Comparison of ENCODE assay signal across 12 mouse cellular contexts in the genomic region with DNA sequence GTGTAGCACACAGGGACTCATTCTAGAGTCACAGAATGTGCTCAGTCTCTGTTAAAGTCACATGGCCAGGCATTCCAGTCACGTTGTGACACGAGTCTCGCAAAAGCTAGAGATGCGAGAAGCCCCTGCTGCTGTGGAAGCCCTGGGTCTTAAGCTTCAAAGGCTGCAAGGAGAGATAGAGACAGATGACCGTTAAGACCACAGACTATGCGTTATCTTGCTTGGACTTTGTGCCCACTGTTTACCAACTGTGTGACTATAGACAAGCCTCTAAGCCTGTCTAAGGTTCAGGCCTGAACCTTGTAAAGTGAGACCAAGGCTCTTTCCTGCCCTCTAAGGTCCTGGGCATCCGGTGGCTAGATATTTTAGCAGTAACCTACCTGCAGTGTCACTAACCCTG. TPM values are rescaled to one million over a fixed set of nuclear protein-coding genes. Genes with fewer than 3 reads are reported as not detected.
A peak's percentile ranks its signal among the peaks of the same experiment; 100 is the strongest.
DNase-seq lines count a peak whose midpoint lies in the region; ATAC-seq and TF ChIP-seq lines count a peak whose summit lies in the region.
"Had no signal": no experiment of that assay in that cellular context is flagged by ENCODE, and none has a peak within 500 bp of the region (broad histone marks: within the 10 kb centered on the region; RNA-seq: fewer than 3 reads in every experiment).

No protein-coding gene starts in this region.

- 0 out of 2 replicates have a peak overlapping the region, but pooled peaks have one; percentile 41 for H3K27ac ChIP-seq in heart, embryonic 11.5 days (ENCODE audit: low read depth, low read length)
- H3K27ac ChIP-seq in lung, postnatal 0 days (ENCODE audit: low read length), result peak overlapping the region; percentile 38; the same call in 1 of the 2 replicates
- H3K27ac ChIP-seq in liver, embryonic 14.5 days, result peak overlapping the region; percentile 18; the same call in 1 of the 2 replicates

- H3K4me3 ChIP-seq in heart, embryonic 11.5 days (ENCODE audit: low read depth, low read length), result no peak overlapping the region
- H3K4me3 ChIP-seq in lung, postnatal 0 days (ENCODE audit: low read depth, low read length), result no peak overlapping the region
- H3K4me3 ChIP-seq in liver, embryonic 14.5 days (ENCODE audit: insufficient read depth in 1 of 2, low read depth in 2 of 2, low read length in 2 of 2), result no peak overlapping the region
- H3K4me3 ChIP-seq: erythroblast, embryonic 14.5 days had no signal

- H3K4me2 ChIP-seq in heart, embryonic 11.5 days, result no peak overlapping the region
- no peak overlapping the region for H3K4me2 ChIP-seq in lung, postnatal 0 days (replicated peaks; ENCODE audit: low read depth, low read length)
- no peak overlapping the region for H3K4me2 ChIP-seq in liver, embryonic 14.5 days (ENCODE audit: low read depth)

- H3K9me3 ChIP-seq in heart, embryonic 11.5 days (replicated peaks; ENCODE audit: control insufficient read depth, low read length), result no peaks in the 10 kb centered on the region
- H3K9me3 ChIP-seq in lung, postnatal 0 days (ENCODE audit: low read length), result no peaks in the 10 kb centered on the region
- H3K9me3 ChIP-seq in liver, embryonic 14.5 days (ENCODE audit: control insufficient read depth, low read length), result no peaks in the 10 kb centered on the region

- DNase-seq in heart, postnatal 4 days, result no peak
- DNase-seq in lung, postnatal 0 days (ENCODE audit: low spot score), result no peak
- no peak for DNase-seq in lung, postnatal 25 days (ENCODE audit: low spot score)
- DNase-seq in liver, embryonic 14.5 days (ENCODE audit: low read depth in 3 of 3, low spot score in 3 of 3), result no peak
- no peak for DNase-seq in frontal cortex, adult 2 months (ENCODE audit: extremely low spot score in 1 of 2, low spot score in 1 of 2)
- DNase-seq in gastrocnemius, postnatal 14 days, result no peak
- DNase-seq: cerebellum, adult 9-10 months; embryo, embryonic 11 days; thymus, adult 2 months had no signal

- no peak for ATAC-seq in heart, embryonic 11.5 days (replicated peaks; ENCODE audit: insufficient number of reproducible peaks, low FRiP score, low TSS enrichment)
- ATAC-seq in lung, postnatal 0 days, result no peak
- peak; percentile 65 for ATAC-seq in liver, embryonic 14.5 days (ENCODE audit: insufficient read depth)
- ATAC-seq: activated CD4-positive, CD25-positive, alpha-beta regulatory T cell, adult 4 months had no signal

- H3K9ac ChIP-seq in heart, embryonic 11.5 days (ENCODE audit: low read depth, low read length), result no peak overlapping the region
- H3K9ac ChIP-seq in lung, postnatal 0 days (replicated peaks; ENCODE audit: low read depth), result no peak overlapping the region
- H3K9ac ChIP-seq in liver, embryonic 14.5 days (replicated peaks), result no peak overlapping the region

- peaks cover 53% of the 10 kb centered on the region for H3K4me1 ChIP-seq in heart, embryonic 11.5 days (ENCODE audit: control insufficient read depth, insufficient read depth, low read length)
- peaks cover 47% of the 10 kb centered on the region; the same call in 1 of the 2 replicates for H3K4me1 ChIP-seq in lung, postnatal 0 days (ENCODE audit: insufficient read depth, low read depth, low read length)
- peaks cover 33 to 46% of the 10 kb centered on the region in 2 experiments for H3K4me1 ChIP-seq in liver, embryonic 14.5 days (replicated peaks; ENCODE audit: control insufficient read depth in 2 of 2, insufficient read depth in 2 of 2, low read length in 1 of 2)

- TF ChIP-seq CTCF in lung, postnatal 0 days (IDR thresholded peaks at IDR 0.05), result no peak
- TF ChIP-seq CTCF in liver, embryonic 14.5 days (IDR thresholded peaks at IDR 0.05; ENCODE audit: low read depth), result no peak

- no peaks in the 10 kb centered on the region for H3K27me3 ChIP-seq in heart, embryonic 11.5 days (ENCODE audit: control insufficient read depth, insufficient read depth, low read length)
- no peaks in the 10 kb centered on the region for H3K27me3 ChIP-seq in lung, postnatal 0 days (replicated peaks; ENCODE audit: insufficient read depth, low read length)
- no peaks in the 10 kb centered on the region for H3K27me3 ChIP-seq in liver, embryonic 14.5 days (ENCODE audit: control insufficient read depth, insufficient read depth, low read length)

- 46% methylated on average over 7 of the region's 7 CpGs for WGBS in heart, embryonic 11.5 days (ENCODE audit: insufficient replicate concordance)
- WGBS in lung, postnatal 0 days, result 53% methylated on average over 7 of the region's 7 CpGs
- WGBS in liver, embryonic 14.5 days (ENCODE audit: insufficient replicate concordance), result 18% methylated on average over 7 of the region's 7 CpGs

- peaks cover 5% of the 10 kb centered on the region; the same call in 1 of the 2 replicates for H3K36me3 ChIP-seq in heart, embryonic 11.5 days (ENCODE audit: control insufficient read depth, insufficient read depth, low read length)
- H3K36me3 ChIP-seq in lung, postnatal 0 days (ENCODE audit: insufficient read depth, low read length), result peaks cover 19% of the 10 kb centered on the region; the same call in 1 of the 2 replicates
- no peaks in the 10 kb centered on the region for H3K36me3 ChIP-seq in liver, embryonic 14.5 days (replicated peaks; ENCODE audit: control insufficient read depth, insufficient read depth, low read depth)

- intact Hi-C loops in gastrocnemius, postnatal 14 days (cut with DNase I; ENCODE audit: low total_unique reads), result loop anchor here (5.0 kb wide), 1 partner anchor 35 kb away; no protein-coding TSS in a partner anchor

- TF ChIP-seq EP300 in lung, postnatal 0 days (IDR thresholded peaks at IDR 0.05), result no peak
- peak; percentile 87 for TF ChIP-seq EP300 in liver, embryonic 14.5 days (IDR thresholded peaks at IDR 0.05; ENCODE audit: low read depth)

RNA-seq across cellular contexts. Expression of gene Timp3, which starts 42.5 kb away (rescaled TPM):
- polyA plus RNA-seq in heart, embryonic 11.5 days (2014; fragmentation: Nextera tagmentation; extraction: Ambion mirVana), result 56.6 and 63.9 TPM in 2 replicates
- total RNA-seq in heart, postnatal 4 days (2021), result 100 to 1,000 TPM; 139 to 143 TPM
- polyA plus RNA-seq in lung, postnatal 0 days (2015; fragmentation: Nextera tagmentation; extraction: Ambion mirVana), result 207 and 208 TPM in 2 replicates
- polyA plus RNA-seq in liver, embryonic 14.5 days (2012; rRNA removed), result 2.7 and 3.2 TPM in 2 replicates
- polyA plus RNA-seq in liver, embryonic 14.5 days (2014; fragmentation: Nextera tagmentation; extraction: Ambion mirVana), result 3.8 and 4.8 TPM in 2 replicates
- 59.6 and 65.5 TPM in 2 replicates for polyA plus RNA-seq in frontal cortex, adult 2 months (2012; rRNA removed)
- 10 to 100 TPM; 80.1 to 91.6 TPM for total RNA-seq in gastrocnemius, postnatal 14 days (2021)
- polyA plus RNA-seq: activated CD4-positive, CD25-positive, alpha-beta regulatory T cell, adult 4 months had no signal
